Mouse (Mus musculus) forelimb bud, embryonic 11.5 days (tissue): ENCODE data around the gene Dlat.
"Not testable (repeated sequence)": the region's sequence is repeated elsewhere in the genome, so short reads cannot be mapped to it uniquely, and the experiment has no call there.

Experiments used
- DNase-seq: peaks from one replicate; pipeline ENCODE4 v3.0.0-alpha.2; 2012; ENCODE audit warnings: low read depth, low spot score

The Dlat gene

GRCm38 (mm10) chr9:50660431-50660830 lies 851 bp upstream of the Dlat start:
- DNase-seq, result no peak

DNA sequence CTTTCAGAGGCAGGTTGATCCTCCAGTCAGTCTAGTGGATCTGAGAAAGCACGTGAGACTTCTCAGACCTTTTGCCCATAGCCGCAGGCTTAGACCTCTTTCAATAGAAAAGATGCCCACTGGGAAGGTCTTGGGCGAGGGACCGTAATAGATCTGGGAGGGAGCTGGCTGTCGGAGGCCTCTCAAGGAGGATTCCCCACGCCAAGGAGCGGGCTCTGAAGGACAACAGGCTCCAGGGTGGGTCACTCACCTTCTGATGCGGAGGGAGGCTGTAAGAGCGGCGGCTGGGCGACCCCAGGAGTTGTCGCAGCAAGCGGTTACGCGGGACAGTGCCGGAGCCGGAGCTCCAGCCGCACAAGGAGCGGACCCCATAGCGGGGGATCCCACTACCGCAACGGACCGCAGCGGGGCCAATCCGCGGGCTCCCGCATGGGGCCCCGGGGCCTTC lies 615 bp downstream of the Dlat start:
- DNase-seq, result no peak

GRCm38 (mm10) chr9:50658391-50658790 lies 1.2 kb downstream of the Dlat start:
- DNase-seq, result no peak

DNA sequence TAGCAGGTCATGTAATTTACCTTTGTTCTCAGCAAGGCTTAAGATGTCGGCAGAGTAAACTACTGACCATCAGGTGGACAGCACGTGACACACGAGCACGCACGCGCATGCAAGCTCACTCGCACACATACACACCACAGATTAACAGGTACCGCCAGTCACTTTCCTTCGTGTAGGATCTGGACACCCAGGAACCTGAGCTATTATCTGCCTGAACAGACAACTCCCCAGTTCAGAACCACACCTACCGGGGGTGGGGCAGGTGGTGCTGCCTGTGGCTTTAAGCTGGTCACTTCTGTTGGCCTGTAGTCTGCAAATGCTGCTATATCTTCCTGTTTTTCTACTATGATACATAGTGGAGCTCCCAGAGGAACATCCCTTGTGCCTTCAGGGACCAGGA lies 9.1 kb downstream of the Dlat start:
- no peak for DNase-seq

DNA sequence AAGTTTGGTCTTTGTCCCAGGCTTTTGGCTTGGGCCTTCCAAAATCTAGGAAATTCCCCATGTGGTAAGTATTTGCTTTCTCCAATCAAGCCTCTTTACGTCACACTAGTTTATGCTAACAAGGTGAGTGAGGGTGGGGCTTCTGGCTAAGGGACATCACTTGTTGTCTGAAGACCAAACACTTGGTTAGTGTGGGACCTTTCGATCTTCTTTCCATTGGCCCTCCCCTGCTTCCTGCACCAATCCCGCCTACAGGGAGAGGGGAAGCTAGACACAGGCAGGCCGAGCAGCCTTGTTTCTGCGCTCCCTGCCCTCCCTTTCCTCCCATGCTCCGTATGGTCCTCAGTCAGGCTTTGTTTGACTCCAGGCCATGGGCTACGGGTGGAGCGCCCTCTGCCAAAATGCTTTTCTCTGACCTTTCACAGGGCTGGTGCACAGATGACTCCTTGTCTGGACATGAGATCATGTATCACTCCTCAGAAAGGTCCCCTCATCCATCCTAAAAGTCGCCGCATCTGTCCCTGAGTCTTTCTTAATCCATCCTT lies 12.7 kb downstream of the Dlat start:
- no peak for DNase-seq

DNA sequence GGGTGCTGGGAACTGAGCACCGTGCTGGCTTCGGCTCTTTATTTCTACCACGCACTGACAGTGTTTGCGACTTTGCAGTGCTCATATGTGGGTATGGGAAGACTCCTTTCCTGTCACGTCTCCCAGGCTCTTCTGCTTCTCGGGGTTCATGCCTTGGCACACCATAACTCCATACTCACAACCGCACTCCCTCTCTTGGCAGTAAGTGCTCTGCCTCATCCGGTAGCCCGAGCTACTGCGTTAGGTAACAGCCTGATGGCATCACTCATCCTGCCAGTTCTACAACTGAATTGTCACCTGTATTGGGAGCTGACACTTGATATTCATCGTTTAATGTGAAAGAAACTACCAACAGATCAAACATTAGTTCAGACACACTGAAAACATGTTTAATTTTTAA lies 25.3 kb downstream of the Dlat start:
- no peak for DNase-seq

GRCm38 (mm10) chr9:50633059-50633458 lies 26.5 kb downstream of the Dlat start:
- DNase-seq, result peak; percentile 9

GRCm38 (mm10) chr9:50632016-50632688 lies 27.4 kb downstream of the Dlat start:
- no peak for DNase-seq

DNA sequence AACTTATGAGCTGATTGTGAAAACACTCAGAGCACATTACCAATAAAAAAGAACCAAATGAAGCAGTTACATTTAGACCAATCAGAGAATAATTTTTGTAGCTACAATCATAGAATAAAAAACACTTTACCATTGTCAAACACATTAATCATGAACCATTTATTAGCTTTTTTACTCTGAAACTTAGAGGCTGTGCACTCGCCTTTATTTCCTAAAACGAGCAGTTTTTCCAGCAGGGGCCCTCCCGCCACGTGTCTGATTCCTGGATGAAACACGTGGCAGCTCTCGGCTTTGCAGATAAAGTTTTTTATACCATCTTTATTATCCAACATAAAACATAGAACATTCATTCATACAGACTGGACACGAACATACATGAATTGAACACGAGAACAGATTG lies 28.7 kb downstream of the Dlat start:
- DNase-seq, result not testable (repeated sequence)

GRCm38 (mm10) chr9:50617794-50618330 lies 41.7 kb downstream of the Dlat start:
- DNase-seq, result no peak

DNA sequence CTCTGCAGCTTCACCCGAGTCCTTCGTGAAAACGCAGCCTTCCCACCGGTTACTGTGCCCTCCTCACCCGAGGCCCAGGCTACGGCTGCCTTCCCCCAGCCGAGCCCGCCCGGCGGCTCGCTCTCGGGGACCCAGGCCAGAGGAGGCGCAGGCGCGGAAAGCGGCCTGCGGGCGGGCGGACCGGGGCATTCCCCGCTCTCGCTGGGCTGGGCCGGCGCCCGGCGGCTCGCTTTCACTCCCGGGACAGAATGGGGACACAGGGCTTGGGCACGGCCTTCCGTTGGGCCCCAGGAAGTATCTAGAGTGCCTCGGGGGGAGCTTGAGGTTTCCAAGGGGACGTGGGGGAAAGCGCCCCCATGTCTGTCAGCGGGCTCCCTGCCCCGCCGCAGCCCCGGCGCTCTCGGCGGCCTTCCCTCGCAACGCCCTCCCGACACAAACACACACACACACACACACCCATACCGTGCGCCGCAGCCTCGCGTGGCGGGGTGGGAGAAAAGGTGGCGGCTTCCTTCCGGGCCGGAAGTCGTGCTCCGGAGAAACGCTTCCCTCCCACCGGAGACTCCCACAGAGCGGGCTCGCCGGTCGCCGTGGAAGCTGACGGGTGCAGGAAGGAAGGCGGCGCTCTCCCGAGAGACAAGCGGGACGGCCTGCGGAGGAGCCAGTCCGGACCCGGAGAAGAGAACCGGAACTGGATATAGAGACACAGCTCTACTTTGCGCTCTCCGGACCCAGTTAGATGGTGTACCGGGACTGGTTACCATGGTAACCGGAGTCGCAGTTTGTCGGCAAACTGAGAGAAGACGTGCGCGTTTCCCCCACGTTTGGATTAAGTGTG lies 42.6 kb downstream of the Dlat start, which contains the start of the genes Pih1d2 and Nkapd1:
Gene Pih1d2, plus strand, starts transcription at position 556 of the 838 bp plus-strand sequence.
Gene Nkapd1, minus strand, starts transcription at position 699 of the 838 bp plus-strand sequence.
- DNase-seq, result peak; percentile 93

- DNase-seq, result no peak
Observed at GRCm38 (mm10) chr9:50616161-50616560, 43.4 kb downstream of the Dlat start.

- no peak for DNase-seq
Observed at GRCm38 (mm10) chr9:50612115-50612514, 47.5 kb downstream of the Dlat start.

GRCm38 (mm10) chr9:50604338-50604737 lies 55.2 kb downstream of the Dlat start:
- DNase-seq, result no peak

DNA sequence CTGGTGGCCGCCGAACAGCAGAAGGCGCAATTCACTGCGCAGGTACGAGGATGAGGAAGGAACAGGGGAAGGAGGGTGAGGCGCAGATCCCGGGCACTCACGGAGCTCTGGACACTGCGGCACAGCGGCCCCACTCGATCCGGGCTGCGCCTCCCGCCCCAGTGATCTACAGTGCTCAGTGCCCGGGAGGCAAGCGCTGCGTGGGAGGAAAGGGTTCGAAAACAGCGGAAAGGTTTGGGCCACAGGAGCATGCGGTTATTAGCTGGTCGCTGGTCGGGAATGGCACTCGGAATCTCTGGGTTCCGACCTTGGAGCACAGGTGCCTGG lies 55.6 kb downstream of the Dlat start:
- no peak for DNase-seq

- peak; percentile 96 for DNase-seq
Observed at GRCm38 (mm10) chr9:50603189-50603997, 56.2 kb downstream of the Dlat start, which contains the start of the genes Sdhd and Timm8b. Gene Sdhd, minus strand, starts transcription at chr9:50603812. Gene Timm8b, plus strand, starts transcription at chr9:50603910.

DNA sequence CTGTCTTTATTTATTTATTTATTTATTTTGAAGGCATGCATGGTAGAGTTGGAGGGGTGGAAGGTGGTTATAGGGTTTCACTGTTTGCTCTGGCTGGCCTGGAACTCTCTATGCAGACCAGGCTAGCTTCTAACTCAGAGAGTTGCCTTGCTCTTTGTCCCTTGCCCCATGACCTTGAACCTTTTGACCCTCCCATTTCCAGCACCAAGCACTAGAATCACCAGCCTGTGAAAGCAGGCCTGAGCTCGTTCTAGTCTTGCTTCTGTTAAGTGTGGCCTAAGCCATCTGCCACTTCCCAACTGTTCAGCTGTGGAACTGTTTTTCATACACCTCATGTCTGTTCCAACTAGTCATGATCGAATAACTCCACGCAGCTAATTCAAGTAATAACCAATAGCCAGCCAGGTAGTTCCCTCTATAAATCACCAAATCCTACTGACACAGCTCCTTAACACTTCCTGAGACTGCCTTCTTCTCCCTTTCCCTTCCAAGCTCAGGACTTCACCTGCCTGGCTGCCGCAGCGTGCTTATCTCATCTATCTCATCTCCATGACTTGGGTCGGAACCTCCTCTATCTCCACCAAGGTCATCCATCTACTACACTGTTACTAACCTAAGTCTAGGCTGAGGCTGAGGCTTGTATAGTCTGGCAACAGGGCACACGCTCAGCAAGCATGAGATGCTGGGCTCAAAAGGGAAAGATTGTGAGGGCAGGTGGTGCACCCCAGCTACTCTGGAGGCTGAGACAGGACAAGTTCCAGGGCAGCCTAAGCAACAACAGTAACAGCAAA lies 57.3 kb downstream of the Dlat start:
- no peak for DNase-seq

DNA sequence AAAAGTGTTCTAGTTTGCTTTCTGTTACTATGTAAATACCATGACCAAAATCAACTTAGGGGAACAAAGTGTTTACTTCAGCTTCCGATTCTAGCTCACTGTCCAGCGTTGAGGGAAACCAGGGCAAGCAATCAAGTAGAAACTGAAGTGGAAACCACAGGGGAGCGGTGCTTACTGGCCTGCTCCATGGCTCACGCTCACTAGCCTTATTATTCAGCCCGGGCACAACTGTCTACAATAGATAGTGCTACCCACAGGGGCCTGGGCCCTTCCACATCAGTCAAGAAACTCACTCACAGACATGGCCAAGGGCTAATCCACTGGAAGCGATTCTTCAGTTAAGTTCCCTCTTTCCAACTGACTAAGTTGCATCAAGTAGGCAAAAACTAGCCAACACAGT lies 58.0 kb downstream of the Dlat start:
- no peak for DNase-seq

DNA sequence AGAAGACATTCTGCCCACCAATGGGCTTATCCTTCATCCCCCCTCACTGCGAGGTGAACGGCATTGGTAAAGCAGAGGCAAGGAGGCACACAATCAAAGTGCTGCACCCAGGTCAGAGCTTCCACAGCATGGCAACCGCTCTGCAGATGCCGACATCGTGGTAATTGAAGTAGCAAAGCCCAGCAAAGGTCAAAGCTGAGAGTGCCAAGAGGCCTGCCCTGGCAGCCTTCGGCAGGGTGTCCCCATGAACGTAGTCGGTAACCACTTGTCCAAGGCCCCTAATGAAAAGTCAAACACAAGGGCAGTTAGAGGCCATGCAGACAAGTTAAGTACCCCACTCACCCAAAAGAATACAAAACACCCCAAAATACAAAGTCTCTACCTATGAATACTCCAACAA lies 62.6 kb downstream of the Dlat start:
- no peak for DNase-seq

DNA sequence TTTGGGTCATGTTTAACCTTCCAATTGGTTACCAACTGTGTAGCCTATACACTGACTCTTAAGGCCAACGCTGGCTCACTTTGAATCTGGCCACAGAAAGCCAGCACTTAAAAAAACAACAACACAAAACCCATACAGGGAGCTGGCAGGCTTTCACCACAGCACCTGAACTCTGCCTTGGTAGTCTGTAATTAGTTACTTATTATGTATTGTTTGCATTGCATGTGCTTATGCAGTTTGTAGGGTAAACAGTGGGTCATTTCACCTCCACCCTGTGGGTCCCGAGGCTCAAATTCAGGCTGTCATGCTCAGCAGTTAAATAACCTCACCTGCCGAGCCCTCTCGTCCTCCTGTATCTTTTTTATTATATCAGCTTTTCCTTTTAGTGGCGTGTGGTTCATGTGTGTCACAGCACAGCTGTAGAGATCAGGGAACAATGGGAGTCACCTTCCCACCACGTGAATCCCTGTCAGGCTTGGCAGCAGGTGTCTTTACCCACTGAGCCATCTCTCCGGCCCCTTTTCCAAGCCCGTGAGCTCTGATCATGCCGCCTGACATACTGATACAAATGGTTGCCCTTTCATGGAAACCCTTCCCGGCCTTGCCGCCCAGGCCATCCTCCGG lies 64.7 kb downstream of the Dlat start:
- no peak for DNase-seq
